Mouse (Mus musculus): ENCODE data around the gene Gm49630. TPM values are rescaled to one million over a fixed set of nuclear protein-coding genes. Genes with fewer than 3 reads are reported as not detected.
"Not testable (repeated sequence)": the region's sequence is repeated elsewhere in the genome, so short reads cannot be mapped to it uniquely, and the experiment has no call there.

Gm49630 gene
- polyA plus RNA-seq, 1 experiment: not detected

GRCm38 (mm10) chr17:7388958-7389356 lies 17.2 kb upstream of the Gm49630 start:
- DNase-seq; H3K27ac ChIP-seq (ENCODE audit: insufficient read depth, low read depth, low read length); H3K27me3 ChIP-seq (replicated peaks; ENCODE audit: control insufficient read depth, insufficient read depth, low read length); H3K36me3 ChIP-seq (ENCODE audit: control insufficient read depth, insufficient read depth, low read length); H3K4me1 ChIP-seq (ENCODE audit: control insufficient read depth, insufficient read depth, low read length); H3K4me3 ChIP-seq (ENCODE audit: insufficient read depth, low read depth, low read length): not testable (repeated sequence)
- WGBS: 77% methylated on average over 8 of the region's 8 CpGs

DNA sequence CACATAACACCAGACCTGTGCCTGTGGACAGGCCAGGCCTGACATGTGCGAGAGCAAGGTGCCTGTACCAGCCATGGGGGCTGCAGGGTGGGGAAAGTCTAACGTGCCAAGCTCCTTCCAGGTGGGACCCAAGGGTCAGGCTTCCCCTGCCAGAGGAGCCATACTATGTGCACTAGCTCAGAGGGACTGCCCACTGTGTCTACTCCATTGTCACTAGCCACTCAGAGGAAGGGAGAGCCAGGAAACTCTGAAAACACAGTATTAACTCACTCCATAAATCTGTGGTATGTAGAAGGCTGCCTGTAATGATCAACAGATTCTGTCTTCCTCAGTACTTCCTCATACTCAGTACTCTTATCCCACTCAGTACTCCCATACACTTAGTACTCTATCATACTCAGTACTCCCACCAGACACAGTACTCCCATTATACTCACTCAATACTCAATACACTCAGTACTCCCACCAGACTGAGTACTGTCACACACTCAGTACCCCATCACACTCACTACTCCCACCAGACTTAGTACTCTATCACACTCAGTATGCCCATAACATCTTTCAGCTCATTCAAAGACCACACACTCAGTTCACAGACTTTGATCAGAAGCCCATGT lies 16.7 kb upstream of the Gm49630 start:
- WGBS: no CpG with 5 or more reads among the region's 2 CpGs
- H3K4me1 ChIP-seq (ENCODE audit: control insufficient read depth, insufficient read depth, low read length); H3K4me3 ChIP-seq (ENCODE audit: insufficient read depth, low read depth, low read length); H3K27me3 ChIP-seq (replicated peaks; ENCODE audit: control insufficient read depth, insufficient read depth, low read length); H3K27ac ChIP-seq (ENCODE audit: insufficient read depth, low read depth, low read length); H3K36me3 ChIP-seq (ENCODE audit: control insufficient read depth, insufficient read depth, low read length); DNase-seq: not testable (repeated sequence)

- H3K27me3 ChIP-seq (replicated peaks; ENCODE audit: control insufficient read depth, insufficient read depth, low read length); DNase-seq; H3K36me3 ChIP-seq (ENCODE audit: control insufficient read depth, insufficient read depth, low read length); H3K4me1 ChIP-seq (ENCODE audit: control insufficient read depth, insufficient read depth, low read length); H3K4me3 ChIP-seq (ENCODE audit: insufficient read depth, low read depth, low read length); H3K27ac ChIP-seq (ENCODE audit: insufficient read depth, low read depth, low read length): not testable (repeated sequence)
- WGBS: 74% methylated on average over 8 of the region's 8 CpGs
Observed at GRCm38 (mm10) chr17:7386016-7386415, 14.2 kb upstream of the Gm49630 start.

- H3K27me3 ChIP-seq (replicated peaks; ENCODE audit: control insufficient read depth, insufficient read depth, low read length); H3K4me1 ChIP-seq (ENCODE audit: control insufficient read depth, insufficient read depth, low read length); H3K36me3 ChIP-seq (ENCODE audit: control insufficient read depth, insufficient read depth, low read length); H3K4me3 ChIP-seq (ENCODE audit: insufficient read depth, low read depth, low read length); DNase-seq; H3K27ac ChIP-seq (ENCODE audit: insufficient read depth, low read depth, low read length): not testable (repeated sequence)
- WGBS: 81% methylated on average over 3 of the region's 3 CpGs
Observed at GRCm38 (mm10) chr17:7385364-7385763, 13.6 kb upstream of the Gm49630 start, which contains the start of gene Unc93a2. Gene Unc93a2 (minus strand): TSS chr17:7385464.

DNA sequence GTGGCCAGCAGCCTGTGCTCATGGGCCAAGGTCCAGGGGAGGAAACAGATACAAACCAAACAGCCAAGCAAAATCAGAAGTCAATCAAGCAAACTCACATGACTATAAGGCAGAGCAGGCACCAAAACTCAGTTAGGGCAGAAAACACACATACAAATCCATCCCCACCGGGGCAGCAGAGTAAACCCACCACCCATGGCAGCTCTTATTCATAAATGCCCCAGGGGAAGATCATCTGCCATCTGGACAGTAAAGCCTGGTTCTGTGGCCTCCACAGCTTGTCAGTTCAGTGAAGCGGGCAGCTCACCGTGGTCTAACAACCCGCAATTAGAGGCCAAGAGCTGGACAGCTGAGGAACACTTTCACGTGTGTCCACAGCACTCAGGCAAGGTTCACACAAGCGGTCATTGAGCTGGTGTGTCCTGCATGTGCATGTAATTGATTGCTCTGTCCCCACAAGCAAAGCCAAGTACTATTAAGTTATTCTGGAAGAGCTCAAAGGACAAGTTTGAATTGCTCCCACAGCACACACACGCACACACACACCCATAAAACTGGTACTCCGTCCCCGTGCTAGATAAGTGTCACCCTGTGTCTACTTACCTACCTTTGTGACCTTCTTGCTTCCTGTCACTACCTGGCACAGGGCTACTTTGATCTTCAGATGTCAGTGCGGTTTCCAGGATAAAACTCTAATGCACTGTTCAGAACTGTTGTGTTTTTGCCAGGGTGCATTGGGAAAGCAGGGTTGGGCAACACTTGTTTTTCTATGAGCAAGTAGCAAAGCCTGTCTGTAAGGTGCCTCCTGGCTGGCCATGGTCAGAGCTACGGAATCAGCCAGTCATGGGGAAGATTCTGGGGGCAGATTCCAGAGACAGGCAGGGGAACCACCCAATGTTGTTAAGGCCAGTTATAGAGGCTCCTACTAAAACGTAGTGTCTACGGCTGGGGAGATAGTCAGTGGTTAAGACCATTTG lies 11.7 kb upstream of the Gm49630 start:
- H3K27ac ChIP-seq (ENCODE audit: insufficient read depth, low read depth, low read length); H3K4me1 ChIP-seq (ENCODE audit: control insufficient read depth, insufficient read depth, low read length); H3K4me3 ChIP-seq (ENCODE audit: insufficient read depth, low read depth, low read length); H3K36me3 ChIP-seq (ENCODE audit: control insufficient read depth, insufficient read depth, low read length); DNase-seq; H3K27me3 ChIP-seq (replicated peaks; ENCODE audit: control insufficient read depth, insufficient read depth, low read length): not testable (repeated sequence)
- WGBS: 55% methylated on average over 12 of the region's 13 CpGs

DNA sequence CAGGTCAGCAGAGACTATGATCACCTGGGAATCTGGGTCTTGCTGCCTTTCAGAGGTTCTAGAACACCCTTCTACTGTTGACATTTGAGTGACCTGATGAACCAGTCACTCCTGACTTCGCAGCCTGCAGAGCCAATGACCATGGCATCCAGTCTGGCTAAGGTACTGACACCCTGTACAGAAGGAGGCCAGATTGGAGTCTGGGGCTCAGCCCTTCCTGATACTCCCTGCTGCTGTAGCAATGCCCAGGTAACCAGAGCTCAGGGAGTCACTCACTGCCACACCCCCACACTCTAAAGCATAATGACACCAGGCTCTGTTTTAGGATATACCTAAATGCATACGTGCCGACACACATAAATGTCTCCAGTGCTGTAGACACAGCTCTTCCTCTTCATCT lies 10.9 kb upstream of the Gm49630 start:
- not testable (repeated sequence) for H3K27me3 ChIP-seq (replicated peaks; ENCODE audit: control insufficient read depth, insufficient read depth, low read length); H3K4me3 ChIP-seq (ENCODE audit: insufficient read depth, low read depth, low read length); H3K4me1 ChIP-seq (ENCODE audit: control insufficient read depth, insufficient read depth, low read length); H3K36me3 ChIP-seq (ENCODE audit: control insufficient read depth, insufficient read depth, low read length); H3K27ac ChIP-seq (ENCODE audit: insufficient read depth, low read depth, low read length); DNase-seq
- 66% methylated on average over 1 of the region's 3 CpGs for WGBS

DNA sequence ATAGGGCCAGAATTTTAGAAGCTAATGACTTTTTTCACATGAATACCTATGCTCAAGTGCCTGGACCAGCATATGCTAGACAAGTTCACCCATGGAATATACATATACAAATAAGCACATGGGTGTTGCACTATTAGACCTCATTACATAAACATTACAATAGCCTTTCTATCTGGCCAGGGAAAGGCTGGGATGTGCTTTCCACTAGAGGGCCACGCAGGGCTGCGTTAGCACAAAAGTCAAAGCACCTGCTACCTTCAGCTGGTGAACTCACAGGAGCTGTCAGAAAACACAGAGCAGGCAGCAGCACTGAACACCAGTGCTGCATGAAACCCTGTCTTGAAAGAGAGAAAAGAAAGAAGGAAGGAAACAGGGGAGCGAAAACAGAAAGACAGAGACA lies 6.1 kb upstream of the Gm49630 start:
- H3K36me3 ChIP-seq (ENCODE audit: control insufficient read depth, insufficient read depth, low read length); H3K27ac ChIP-seq (ENCODE audit: insufficient read depth, low read depth, low read length); H3K4me1 ChIP-seq (ENCODE audit: control insufficient read depth, insufficient read depth, low read length); H3K27me3 ChIP-seq (replicated peaks; ENCODE audit: control insufficient read depth, insufficient read depth, low read length); H3K4me3 ChIP-seq (ENCODE audit: insufficient read depth, low read depth, low read length); DNase-seq: not testable (repeated sequence)
- WGBS: 12% methylated on average over 2 of the region's 3 CpGs

DNA sequence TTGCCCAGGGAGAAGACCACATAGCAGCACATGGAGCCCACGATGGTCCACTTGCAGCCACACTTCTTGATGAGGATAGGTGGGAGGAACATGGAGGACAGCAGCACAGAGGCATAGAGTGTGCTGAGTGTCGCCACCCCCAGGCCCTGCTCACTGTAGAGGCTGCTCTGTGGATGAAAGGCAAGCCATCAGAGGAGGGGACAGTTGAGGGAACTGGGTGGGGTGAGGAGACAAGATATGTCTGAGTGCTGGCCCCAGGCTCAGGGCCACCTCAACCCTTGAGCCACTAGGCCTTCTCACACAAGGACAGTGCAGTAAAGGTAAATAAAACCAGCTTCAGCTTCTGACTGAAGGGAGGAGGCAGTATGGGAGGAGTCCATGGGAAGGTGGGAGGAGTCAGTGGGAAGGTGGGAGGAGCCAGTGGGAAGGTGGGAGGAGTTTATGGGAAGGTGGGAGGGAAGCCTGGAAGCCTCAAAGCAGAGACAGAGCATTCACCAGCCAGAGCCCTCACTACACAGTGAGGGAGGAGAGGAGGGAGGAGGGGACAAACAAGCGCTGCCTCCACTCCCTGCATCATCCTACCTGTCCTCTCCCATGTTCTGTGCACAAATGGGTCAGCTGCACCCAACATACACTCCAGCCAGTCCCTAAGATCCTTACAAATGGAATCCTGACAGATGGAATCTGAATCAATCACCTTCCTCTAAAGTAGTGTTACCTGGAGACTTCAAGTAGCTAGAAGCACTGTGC lies 5.3 kb upstream of the Gm49630 start:
- WGBS: 100% methylated on average over 1 of the region's 3 CpGs
- H3K27me3 ChIP-seq (replicated peaks; ENCODE audit: control insufficient read depth, insufficient read depth, low read length); H3K4me1 ChIP-seq (ENCODE audit: control insufficient read depth, insufficient read depth, low read length); H3K27ac ChIP-seq (ENCODE audit: insufficient read depth, low read depth, low read length); H3K4me3 ChIP-seq (ENCODE audit: insufficient read depth, low read depth, low read length); DNase-seq; H3K36me3 ChIP-seq (ENCODE audit: control insufficient read depth, insufficient read depth, low read length): not testable (repeated sequence)

- not testable (repeated sequence) for DNase-seq; H3K36me3 ChIP-seq (ENCODE audit: control insufficient read depth, insufficient read depth, low read length); H3K27ac ChIP-seq (ENCODE audit: insufficient read depth, low read depth, low read length); H3K4me3 ChIP-seq (ENCODE audit: insufficient read depth, low read depth, low read length); H3K27me3 ChIP-seq (replicated peaks; ENCODE audit: control insufficient read depth, insufficient read depth, low read length); H3K4me1 ChIP-seq (ENCODE audit: control insufficient read depth, insufficient read depth, low read length)
- WGBS: 70% methylated on average over 6 of the region's 6 CpGs
Observed at GRCm38 (mm10) chr17:7369401-7369800, 2.4 kb downstream of the Gm49630 start.

DNA sequence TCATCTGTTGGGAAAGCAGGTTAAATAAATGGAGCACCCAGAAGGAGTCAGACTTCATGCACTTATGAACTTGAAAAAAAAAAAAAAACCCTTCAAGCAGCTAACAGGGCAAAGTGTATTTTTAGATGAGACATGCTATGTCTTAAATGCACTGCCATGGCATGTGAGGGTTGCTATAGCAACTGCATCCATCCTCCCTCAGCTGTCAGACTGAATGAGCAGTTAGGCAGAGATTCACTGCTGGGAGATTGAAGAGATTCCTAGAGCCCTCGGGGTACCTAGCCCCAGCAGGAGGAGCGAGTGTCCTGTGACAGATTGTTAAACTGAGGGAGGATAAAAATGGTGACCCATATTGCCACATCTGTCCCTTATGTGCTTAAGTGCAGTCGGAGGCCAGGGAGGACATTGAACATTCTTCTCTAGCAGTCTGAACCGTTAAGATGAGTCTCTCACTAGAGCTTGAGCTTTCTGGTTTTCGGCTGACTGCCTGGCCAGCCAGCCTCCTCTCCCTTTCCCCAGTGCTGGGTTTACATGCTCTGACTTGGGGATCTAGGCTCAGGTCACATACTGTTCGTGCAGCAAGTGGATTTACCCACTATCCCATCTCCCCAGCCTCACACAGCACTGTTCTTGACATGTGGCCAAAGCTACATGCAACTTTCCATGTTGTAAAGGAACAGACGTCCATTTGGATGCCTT lies 5.0 kb downstream of the Gm49630 start:
- not testable (repeated sequence) for H3K36me3 ChIP-seq (ENCODE audit: control insufficient read depth, insufficient read depth, low read length); DNase-seq; H3K4me3 ChIP-seq (ENCODE audit: insufficient read depth, low read depth, low read length); H3K27ac ChIP-seq (ENCODE audit: insufficient read depth, low read depth, low read length); H3K27me3 ChIP-seq (replicated peaks; ENCODE audit: control insufficient read depth, insufficient read depth, low read length); H3K4me1 ChIP-seq (ENCODE audit: control insufficient read depth, insufficient read depth, low read length)
- WGBS: 60% methylated on average over 5 of the region's 7 CpGs
